Mouse (Mus musculus): ENCODE data around the gene Chit1. TPM values are rescaled to one million over a fixed set of nuclear protein-coding genes. Genes with fewer than 3 reads are reported as not detected.
A peak's percentile ranks its signal among the peaks of the same experiment; 100 is the strongest.

Gene Chit1
- polyA plus RNA-seq, 1 experiment from 2014 or later = not detected

DNA sequence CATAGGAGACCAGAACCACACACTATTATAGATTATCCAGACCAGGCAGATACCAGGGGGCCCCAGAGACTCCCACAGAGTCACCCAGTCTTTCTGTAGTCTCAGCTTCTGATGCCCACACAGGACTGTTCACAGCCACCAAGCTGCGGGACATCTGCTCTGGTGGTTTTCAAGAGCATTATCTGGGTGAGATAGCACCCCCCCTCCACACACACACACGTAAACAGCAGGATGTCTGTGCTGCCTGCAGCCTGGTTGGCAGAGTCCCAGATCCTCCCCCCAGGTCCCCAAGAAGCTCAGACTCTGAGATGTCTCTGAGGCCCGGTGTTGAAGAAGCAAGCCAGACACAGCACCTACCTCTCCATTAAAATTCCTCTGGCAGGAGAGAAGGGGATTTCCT lies 84.5 kb downstream of the Chit1 start:
- WGBS = 39% methylated on average over 3 of the region's 3 CpGs
- no peaks in the 10 kb centered on the region for H3K9me3 ChIP-seq (ENCODE audit: control insufficient read depth, low read length)
- no peak overlapping the region for H3K4me3 ChIP-seq (replicated peaks; ENCODE audit: low read length)
- no peaks in the 10 kb centered on the region for H3K27me3 ChIP-seq (replicated peaks; ENCODE audit: control insufficient read depth, insufficient read depth, low read length)
- ATAC-seq = 0 out of 2 replicates have a peak, but pooled peaks have one; percentile 23
- H3K4me2 ChIP-seq (ENCODE audit: low read length) = no peak overlapping the region
- H3K27ac ChIP-seq (ENCODE audit: low read length) = no peak overlapping the region
- H3K36me3 ChIP-seq (ENCODE audit: control insufficient read depth, insufficient read depth) = no peaks in the 10 kb centered on the region
- H3K9ac ChIP-seq (replicated peaks; ENCODE audit: low read depth, low read length) = no peak overlapping the region
- H3K4me1 ChIP-seq (replicated peaks; ENCODE audit: control insufficient read depth, insufficient read depth, low read length) = peaks cover 10% of the 10 kb centered on the region

DNA sequence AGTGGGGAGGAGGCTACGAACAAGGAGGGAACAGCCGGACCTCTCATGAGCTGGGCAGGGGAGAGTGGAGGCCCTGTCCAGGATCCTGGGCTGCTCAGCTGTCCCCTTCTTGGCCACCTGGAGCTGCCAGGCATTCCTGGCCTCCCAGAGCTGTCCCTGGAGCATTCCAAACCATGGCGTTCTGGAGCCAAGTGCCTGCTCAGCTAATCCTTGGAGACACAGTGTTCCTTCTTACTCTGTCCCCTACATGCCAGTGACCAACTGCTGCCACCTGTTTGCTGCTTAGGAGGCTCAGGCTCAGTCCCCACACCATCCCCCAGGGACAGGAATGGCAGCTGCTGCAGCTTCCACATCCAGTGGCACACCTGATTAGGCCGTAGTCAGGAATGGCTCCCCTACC lies 84.9 kb downstream of the Chit1 start:
- Histone ChIP-seq H3K36me3 (ENCODE audit: control insufficient read depth, insufficient read depth) (no peaks in the 10 kb centered on the region), H3K4me1 (replicated peaks; ENCODE audit: control insufficient read depth, insufficient read depth, low read length) (peaks cover 10% of the 10 kb centered on the region), H3K27me3 (replicated peaks; ENCODE audit: control insufficient read depth, insufficient read depth, low read length) (no peaks in the 10 kb centered on the region), H3K9ac (replicated peaks; ENCODE audit: low read depth, low read length) (no peak overlapping the region), H3K9me3 (ENCODE audit: control insufficient read depth, low read length) (no peaks in the 10 kb centered on the region), H3K4me3 (replicated peaks; ENCODE audit: low read length) (no peak overlapping the region), H3K27ac (ENCODE audit: low read length) (no peak overlapping the region), H3K4me2 (ENCODE audit: low read length) (no peak overlapping the region)
- ATAC-seq = no peak
- 57% methylated on average over 4 of the region's 4 CpGs for WGBS

DNA sequence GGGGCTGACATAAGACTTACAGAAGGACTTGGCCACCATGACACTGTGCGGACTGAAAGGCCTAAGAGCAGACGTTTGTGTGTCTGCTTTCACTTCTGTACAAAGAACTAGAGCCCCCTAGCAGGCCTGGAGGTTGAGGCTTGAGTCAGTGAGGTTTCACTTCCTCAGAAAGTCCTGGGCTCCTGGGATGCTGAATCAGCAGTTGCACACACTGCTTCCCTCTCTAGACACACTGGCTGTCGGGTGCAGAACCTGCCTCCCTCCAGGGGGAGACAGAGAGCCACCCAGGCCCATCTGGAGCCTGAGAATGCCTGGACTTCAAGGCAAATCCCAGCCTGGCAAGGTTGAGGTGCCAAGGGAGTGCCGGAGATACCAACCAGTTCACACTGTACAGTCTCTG lies 85.3 kb downstream of the Chit1 start:
- H3K27me3 ChIP-seq (replicated peaks; ENCODE audit: control insufficient read depth, insufficient read depth, low read length) = no peaks in the 10 kb centered on the region
- no peak overlapping the region for H3K4me2 ChIP-seq (ENCODE audit: low read length)
- no peaks in the 10 kb centered on the region for H3K36me3 ChIP-seq (ENCODE audit: control insufficient read depth, insufficient read depth)
- no peak overlapping the region for H3K27ac ChIP-seq (ENCODE audit: low read length)
- H3K9me3 ChIP-seq (ENCODE audit: control insufficient read depth, low read length) = no peaks in the 10 kb centered on the region
- peaks cover 10% of the 10 kb centered on the region for H3K4me1 ChIP-seq (replicated peaks; ENCODE audit: control insufficient read depth, insufficient read depth, low read length)
- no peak overlapping the region for H3K4me3 ChIP-seq (replicated peaks; ENCODE audit: low read length)
- ATAC-seq = no peak
- 75% methylated on average over 4 of the region's 4 CpGs for WGBS
- no peak overlapping the region for H3K9ac ChIP-seq (replicated peaks; ENCODE audit: low read depth, low read length)

DNA sequence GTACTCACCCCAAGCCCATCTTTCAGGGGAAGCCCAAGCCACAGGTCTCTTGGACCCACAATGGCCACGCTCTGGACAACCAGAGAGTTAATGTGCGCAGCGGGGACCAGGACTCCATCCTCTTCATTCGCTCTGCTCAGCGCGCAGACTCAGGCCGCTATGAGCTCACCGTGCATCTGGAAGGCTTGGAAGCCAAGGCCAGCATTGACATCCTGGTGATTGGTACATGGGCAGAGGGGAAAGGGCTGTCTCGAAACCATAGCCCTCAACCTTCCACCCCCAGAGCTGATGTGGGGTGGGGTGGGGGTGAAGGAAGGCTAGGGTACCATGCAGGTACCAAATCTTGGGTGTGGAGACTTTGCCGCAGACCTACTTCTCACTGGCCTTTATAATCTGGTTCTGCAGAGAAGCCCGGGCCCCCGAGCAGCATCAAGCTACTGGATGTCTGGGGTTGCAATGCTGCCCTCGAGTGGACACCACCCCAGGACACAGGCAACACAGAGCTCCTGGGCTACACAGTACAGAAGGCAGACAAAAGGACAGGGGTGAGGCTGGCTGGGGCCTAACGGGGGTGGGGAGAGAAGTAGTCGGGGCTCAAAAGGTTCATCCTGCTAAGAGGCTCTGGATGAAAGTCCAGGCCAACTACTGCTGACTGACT lies 86.4 kb downstream of the Chit1 start:
- no peak overlapping the region for H3K4me3 ChIP-seq (replicated peaks; ENCODE audit: low read length)
- H3K27me3 ChIP-seq (replicated peaks; ENCODE audit: control insufficient read depth, insufficient read depth, low read length) = no peaks in the 10 kb centered on the region
- no peak for ATAC-seq
- no peak overlapping the region for H3K27ac ChIP-seq (ENCODE audit: low read length)
- H3K4me2 ChIP-seq (ENCODE audit: low read length) = no peak overlapping the region
- WGBS = 78% methylated on average over 15 of the region's 15 CpGs
- no peak overlapping the region for H3K9ac ChIP-seq (replicated peaks; ENCODE audit: low read depth, low read length)
- peaks cover 10% of the 10 kb centered on the region for H3K4me1 ChIP-seq (replicated peaks; ENCODE audit: control insufficient read depth, insufficient read depth, low read length)
- no peaks in the 10 kb centered on the region for H3K36me3 ChIP-seq (ENCODE audit: control insufficient read depth, insufficient read depth)
- no peaks in the 10 kb centered on the region for H3K9me3 ChIP-seq (ENCODE audit: control insufficient read depth, low read length)

DNA sequence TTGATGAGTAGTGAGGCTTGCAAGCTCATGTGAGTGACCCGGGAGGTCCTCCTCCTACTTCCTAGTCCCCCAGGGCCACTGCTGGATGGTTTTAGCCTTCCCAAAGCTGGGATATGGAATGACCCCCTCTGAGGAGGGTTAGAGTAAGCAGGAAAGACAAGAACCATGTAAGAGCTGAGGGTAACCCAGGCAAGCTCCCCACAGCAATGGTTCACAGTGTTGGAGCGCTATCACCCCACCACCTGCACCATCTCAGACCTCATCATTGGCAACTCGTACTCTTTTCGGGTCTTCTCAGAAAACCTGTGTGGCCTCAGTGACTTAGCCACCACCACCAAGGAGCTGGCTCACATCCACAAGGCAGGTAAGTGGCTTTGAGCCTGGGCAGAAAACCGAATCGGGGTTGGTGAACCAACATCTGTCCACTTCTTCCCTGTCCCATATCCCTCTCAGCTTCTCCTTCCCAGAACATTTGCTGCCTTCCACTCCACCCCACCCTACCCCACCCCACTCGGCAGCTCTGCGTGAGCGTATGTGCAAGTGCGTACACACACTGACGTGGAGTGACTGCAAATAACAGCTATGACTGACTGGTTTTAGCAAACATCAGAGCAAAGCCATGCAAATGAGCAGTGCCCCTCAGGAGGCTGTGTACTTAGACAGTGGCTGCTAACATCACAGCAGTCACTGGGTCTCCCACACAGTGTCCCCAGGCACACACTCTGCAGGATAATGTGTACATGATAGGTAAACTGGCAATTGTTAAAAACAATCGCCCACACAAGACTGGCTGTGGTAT lies 87.4 kb downstream of the Chit1 start:
- 0 out of 2 replicates have a peak, but pooled peaks cover 2% of the 10 kb centered on the region for H3K36me3 ChIP-seq (ENCODE audit: control insufficient read depth, insufficient read depth)
- H3K4me1 ChIP-seq (replicated peaks; ENCODE audit: control insufficient read depth, insufficient read depth, low read length) = peaks cover 10% of the 10 kb centered on the region
- ATAC-seq = 0 out of 2 replicates have a peak, but pooled peaks have one; percentile 39
- H3K4me3 ChIP-seq (replicated peaks; ENCODE audit: low read length) = no peak overlapping the region
- no peak overlapping the region for H3K9ac ChIP-seq (replicated peaks; ENCODE audit: low read depth, low read length)
- H3K27ac ChIP-seq (ENCODE audit: low read length) = no peak overlapping the region
- WGBS = 69% methylated on average over 12 of the region's 12 CpGs
- no peaks in the 10 kb centered on the region for H3K27me3 ChIP-seq (replicated peaks; ENCODE audit: control insufficient read depth, insufficient read depth, low read length)
- H3K9me3 ChIP-seq (ENCODE audit: control insufficient read depth, low read length) = no peaks in the 10 kb centered on the region
- H3K4me2 ChIP-seq (ENCODE audit: low read length) = no peak overlapping the region

DNA sequence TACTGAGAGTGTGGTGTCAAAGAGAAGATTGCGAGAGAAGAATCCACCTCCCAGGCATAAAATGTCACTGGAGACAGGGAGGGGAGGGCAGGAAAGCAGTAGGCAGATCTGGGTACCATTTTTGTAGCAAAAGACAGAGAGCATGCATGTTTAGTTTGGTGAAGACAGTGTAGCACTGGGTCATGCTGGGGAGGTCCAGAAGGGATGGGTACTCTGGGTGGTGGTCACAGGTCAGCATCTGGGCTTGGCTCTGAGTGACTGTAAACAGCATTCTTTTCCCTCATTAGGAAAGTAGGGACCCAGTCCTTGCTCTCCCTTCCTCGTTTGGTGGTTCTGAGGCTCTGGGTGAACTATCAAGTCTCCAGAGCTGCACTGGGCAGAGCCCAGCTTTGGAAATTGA lies 89.4 kb downstream of the Chit1 start:
- H3K36me3 ChIP-seq (ENCODE audit: control insufficient read depth, insufficient read depth) = 0 out of 2 replicates have a peak, but pooled peaks cover 2% of the 10 kb centered on the region
- no peak overlapping the region for H3K27ac ChIP-seq (ENCODE audit: low read length)
- no peaks in the 10 kb centered on the region for H3K9me3 ChIP-seq (ENCODE audit: control insufficient read depth, low read length)
- H3K4me3 ChIP-seq (replicated peaks; ENCODE audit: low read length) = no peak overlapping the region
- WGBS = 75% methylated on average over 2 of the region's 2 CpGs
- no peak overlapping the region for H3K4me2 ChIP-seq (ENCODE audit: low read length)
- H3K4me1 ChIP-seq (replicated peaks; ENCODE audit: control insufficient read depth, insufficient read depth, low read length) = peaks cover 14% of the 10 kb centered on the region
- no peaks in the 10 kb centered on the region for H3K27me3 ChIP-seq (replicated peaks; ENCODE audit: control insufficient read depth, insufficient read depth, low read length)
- no peak for ATAC-seq
- no peak overlapping the region for H3K9ac ChIP-seq (replicated peaks; ENCODE audit: low read depth, low read length)

Other genes starting within 250 kb of the Chit1 start
- gene Optc, start 203.2 kb upstream of the Chit1 start, polyA plus RNA-seq (2015; fragmentation: Nextera tagmentation; extraction: Ambion mirVana) = 1.7 and 2.2 TPM in 2 replicates
- gene Prelp, start 189.8 kb upstream of the Chit1 start, polyA plus RNA-seq (2015; fragmentation: Nextera tagmentation; extraction: Ambion mirVana) = 2.8 and 2.9 TPM in 2 replicates
- 7.8 and 12.6 TPM in 2 replicates for gene Fmod, start 74.0 kb upstream of the Chit1 start, polyA plus RNA-seq (2015; fragmentation: Nextera tagmentation; extraction: Ambion mirVana)
- 56.0 and 66.4 TPM in 2 replicates for gene Btg2, start 32.1 kb upstream of the Chit1 start, polyA plus RNA-seq (2015; fragmentation: Nextera tagmentation; extraction: Ambion mirVana)
- gene Chil1, start 70.9 kb downstream of the Chit1 start, polyA plus RNA-seq (2015; fragmentation: Nextera tagmentation; extraction: Ambion mirVana) = 1.9 and 2.1 TPM in 2 replicates
- gene Mybph, start 82.2 kb downstream of the Chit1 start, polyA plus RNA-seq (2015; fragmentation: Nextera tagmentation; extraction: Ambion mirVana) = 0.24 TPM in 1 of 2 replicates, not detected in the other
- 21.3 and 21.5 TPM in 2 replicates for gene Adora1, start 124.2 kb downstream of the Chit1 start, polyA plus RNA-seq (2015; fragmentation: Nextera tagmentation; extraction: Ambion mirVana)
- gene Myog, start 178.7 kb downstream of the Chit1 start, polyA plus RNA-seq (2015; fragmentation: Nextera tagmentation; extraction: Ambion mirVana) = 0.32 TPM in 1 of 2 replicates, not detected in the other
- 11.1 and 16.4 TPM in 2 replicates for gene Ppfia4, start 221.7 kb downstream of the Chit1 start, polyA plus RNA-seq (2015; fragmentation: Nextera tagmentation; extraction: Ambion mirVana)